Mouse (Mus musculus): ENCODE data around the gene Ltb. TPM values are rescaled to one million over a fixed set of nuclear protein-coding genes. Genes with fewer than 3 reads are reported as not detected.

The Ltb gene
- total and polyA plus RNA-seq, 3 experiments, result 1.3 to 5.2 (median 1.3) TPM

DNA sequence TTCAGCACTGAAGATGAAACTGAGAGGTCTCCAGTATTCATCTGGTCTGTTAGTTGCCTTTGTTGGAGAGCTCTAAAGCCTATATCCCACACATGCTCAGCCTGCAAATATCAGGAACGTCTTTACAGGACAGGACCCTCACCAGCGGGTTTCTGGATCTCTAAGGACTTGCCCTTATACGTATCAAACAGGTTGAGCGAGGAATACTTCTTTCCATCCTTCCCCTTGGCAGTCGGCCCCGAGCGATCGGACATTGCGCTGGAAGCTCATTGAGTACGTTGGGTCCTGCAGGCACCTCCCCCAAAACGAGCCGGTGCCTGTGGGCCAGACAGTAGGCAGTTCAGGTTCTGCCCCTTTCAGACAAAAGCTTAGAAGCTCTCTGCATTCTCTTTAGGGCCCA is 31.5 kb upstream of the Ltb start:
- Histone ChIP-seq H3K79me2 (replicated peaks; ENCODE audit: control insufficient read depth, insufficient read depth, low read length) (peaks cover 9% of the 10 kb centered on the region; the same call in 1 of the 2 replicates), H3K36me3 (ENCODE audit: control insufficient read depth, insufficient read depth, low read length) (peaks cover 18% of the 10 kb centered on the region), H3K9ac (ENCODE audit: low read depth, low read length) (peak overlapping the region; percentile 51), H3K27me3 (ENCODE audit: control insufficient read depth, insufficient read depth, low read length) (no peaks in the 10 kb centered on the region), H3K4me1 (ENCODE audit: control insufficient read depth, insufficient read depth, low read length) (peaks cover 14% of the 10 kb centered on the region), H3K27ac (0 out of 2 replicates have a peak overlapping the region, but pooled peaks have one; percentile 0), H3K4me3 (peak overlapping the region; percentile 91)
- intact Hi-C loops (cut with DNase I), result loop anchor here (2.0 to 5.0 kb wide), 2 partner anchors 26 to 35 kb away; partner anchors contain the start of gene D17H6S53E
- DNase-seq, result peak in 1 of 2 experiments; percentile 61
- WGBS, result 4% methylated on average over 12 of the region's 12 CpGs
- TF ChIP-seq EP300 (IDR thresholded peaks at IDR 0.05; ENCODE audit: insufficient read depth, low read depth, low read length), result no peak
- no peak for TF ChIP-seq CTCF (IDR thresholded peaks at IDR 0.05)
- TF ChIP-seq POLR2A (IDR thresholded peaks at IDR 0.05; ENCODE audit: insufficient read depth, low read depth, low read length), result no peak

DNA sequence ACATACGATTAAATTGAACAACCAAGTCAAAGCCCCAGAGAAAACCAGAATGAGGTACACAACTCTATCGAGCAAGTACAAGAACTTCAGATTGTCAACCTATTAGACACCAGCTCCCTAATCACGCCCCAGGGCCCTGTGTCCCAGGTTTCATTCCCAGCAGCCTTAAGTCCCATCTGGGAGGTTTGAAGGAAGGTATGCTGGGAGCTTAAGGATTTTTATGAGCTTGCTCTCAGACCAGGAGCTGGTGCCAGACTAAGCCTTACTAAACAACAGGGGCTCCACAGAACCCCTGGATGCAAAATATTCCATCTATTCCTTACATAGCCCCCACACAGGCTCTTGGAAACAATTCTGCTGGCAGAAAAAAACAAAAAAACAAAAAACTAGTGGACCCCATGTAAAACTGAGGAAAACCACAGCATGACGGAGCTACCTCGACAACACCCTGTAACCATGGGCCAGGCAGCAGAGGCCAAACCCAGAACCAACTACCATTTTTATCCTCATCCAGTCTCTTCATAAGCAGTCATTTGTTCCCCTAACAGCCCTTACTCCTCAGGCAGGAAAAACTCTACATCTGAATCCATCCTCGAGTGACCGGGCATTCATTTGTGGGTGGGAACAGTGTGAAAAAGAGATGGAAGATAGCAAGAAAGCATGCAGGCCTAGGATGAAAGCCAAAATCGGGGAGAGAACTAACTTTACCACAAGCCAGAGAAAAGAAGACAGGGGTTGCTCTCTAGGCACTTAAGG is 30.7 kb upstream of the Ltb start:
- Histone ChIP-seq H3K79me2 (replicated peaks; ENCODE audit: control insufficient read depth, insufficient read depth, low read length) (peaks cover 9% of the 10 kb centered on the region; the same call in 1 of the 2 replicates), H3K4me3 (peak overlapping the region; percentile 91), H3K27me3 (ENCODE audit: control insufficient read depth, insufficient read depth, low read length) (no peaks in the 10 kb centered on the region), H3K36me3 (ENCODE audit: control insufficient read depth, insufficient read depth, low read length) (peaks cover 18% of the 10 kb centered on the region), H3K9ac (ENCODE audit: low read depth, low read length) (peak overlapping the region; percentile 98), H3K27ac (peak overlapping the region; percentile 96), H3K4me1 (ENCODE audit: control insufficient read depth, insufficient read depth, low read length) (peaks cover 14% of the 10 kb centered on the region)
- intact Hi-C loops (cut with DNase I), result loop anchor here (2.0 to 5.0 kb wide), 2 partner anchors 27 to 36 kb away; partner anchors contain the start of gene D17H6S53E
- 3% methylated on average over 8 of the region's 8 CpGs for WGBS
- no peak for DNase-seq
- TF ChIP-seq EP300 (IDR thresholded peaks at IDR 0.05; ENCODE audit: insufficient read depth, low read depth, low read length), result no peak
- TF ChIP-seq CTCF (IDR thresholded peaks at IDR 0.05), result no peak
- no peak for TF ChIP-seq POLR2A (IDR thresholded peaks at IDR 0.05; ENCODE audit: insufficient read depth, low read depth, low read length)

DNA sequence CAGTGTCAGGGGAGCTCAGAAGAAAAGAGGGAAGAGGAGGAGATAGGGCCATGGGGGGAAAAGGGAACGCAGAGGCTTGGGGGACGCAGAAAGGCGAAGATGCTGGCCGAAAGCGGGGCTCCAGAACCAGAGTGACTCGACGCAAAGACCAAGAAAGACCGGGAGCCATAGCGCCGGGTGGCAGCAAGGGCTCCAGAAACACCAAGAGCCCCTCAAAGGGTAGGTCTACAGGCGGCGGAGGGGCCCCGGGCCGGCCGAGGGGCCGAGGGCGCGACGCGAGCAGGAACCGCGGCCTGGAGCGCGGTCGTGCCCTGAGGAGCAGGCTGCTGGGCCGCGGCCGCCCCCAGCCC is 30.0 kb upstream of the Ltb start:
- H3K79me2 ChIP-seq (replicated peaks; ENCODE audit: control insufficient read depth, insufficient read depth, low read length), result peaks cover 9% of the 10 kb centered on the region; the same call in 1 of the 2 replicates
- no peak for DNase-seq
- peak overlapping the region; percentile 91 for H3K4me3 ChIP-seq
- intact Hi-C loops (cut with DNase I), result loop anchor here (5.0 kb wide), 1 partner anchor 37 kb away; the partner anchor contains the start of gene D17H6S53E
- peaks cover 14% of the 10 kb centered on the region for H3K4me1 ChIP-seq (ENCODE audit: control insufficient read depth, insufficient read depth, low read length)
- 0% methylated on average over 25 of the region's 28 CpGs for WGBS
- H3K36me3 ChIP-seq (ENCODE audit: control insufficient read depth, insufficient read depth, low read length), result peaks cover 18% of the 10 kb centered on the region
- peak overlapping the region; percentile 96 for H3K27ac ChIP-seq
- no peaks in the 10 kb centered on the region for H3K27me3 ChIP-seq (ENCODE audit: control insufficient read depth, insufficient read depth, low read length)
- TF ChIP-seq CTCF (IDR thresholded peaks at IDR 0.05) (no peak), EP300 (IDR thresholded peaks at IDR 0.05; ENCODE audit: insufficient read depth, low read depth, low read length) (no peak), POLR2A (IDR thresholded peaks at IDR 0.05; ENCODE audit: insufficient read depth, low read depth, low read length) (no peak)
- H3K9ac ChIP-seq (ENCODE audit: low read depth, low read length), result peak overlapping the region; percentile 98

DNA sequence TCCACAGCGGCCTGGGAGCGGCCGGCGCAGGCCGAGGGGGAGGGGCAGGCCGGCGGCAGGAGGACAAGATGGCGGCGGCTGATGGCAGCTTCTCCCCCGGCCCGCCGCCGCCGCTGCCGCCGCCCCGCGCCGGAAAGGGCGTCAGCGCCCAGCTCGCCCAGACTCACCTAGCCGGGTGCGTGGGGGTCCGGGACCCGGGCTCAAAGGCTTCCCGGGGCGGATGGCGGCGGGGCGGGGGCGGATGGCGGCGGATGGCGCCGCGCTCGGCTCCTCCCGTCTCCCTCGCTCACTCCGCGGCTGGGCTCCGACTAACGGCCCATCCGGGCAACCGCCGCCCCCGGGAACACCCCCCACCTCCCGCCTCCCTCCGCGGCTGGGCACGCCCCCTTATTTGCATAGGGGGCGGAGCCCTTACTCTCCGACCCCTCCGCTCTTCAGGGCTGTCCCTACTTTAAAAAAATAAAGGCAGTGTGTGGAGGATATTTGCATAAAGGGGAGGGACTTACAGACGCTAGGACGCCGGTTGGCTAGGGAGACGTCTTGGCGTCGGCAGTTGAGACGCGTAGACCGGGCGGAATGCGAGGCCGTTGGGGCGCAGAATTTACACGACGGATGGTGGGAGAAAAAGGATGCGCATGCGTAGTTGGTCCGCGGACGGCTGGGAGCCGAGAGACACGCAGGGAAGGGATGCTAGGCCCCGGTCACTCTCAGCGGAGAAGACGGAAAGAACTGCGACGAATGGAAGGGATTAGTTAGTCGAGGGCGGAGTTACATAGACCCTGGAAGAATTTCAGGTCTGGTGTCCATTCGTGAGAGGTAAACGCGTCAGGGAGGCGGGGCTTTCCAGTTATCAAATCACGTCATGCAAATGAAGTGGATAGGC is 29.4 kb upstream of the Ltb start, which contains the start of gene Prrc2a:
TSS of gene Prrc2a (minus strand) at position 330 of the 883 bp plus-strand sequence.
- intact Hi-C loops (cut with DNase I), result loop anchor here (5.0 kb wide), 1 partner anchor 38 kb away; the partner anchor contains the start of gene D17H6S53E
- Histone ChIP-seq H3K4me3 (peak within 1 kb of the TSS; percentile 91), H3K79me2 (replicated peaks; ENCODE audit: control insufficient read depth, insufficient read depth, low read length) (peaks cover 9% of the 10 kb centered on the region; the same call in 1 of the 2 replicates), H3K27me3 (ENCODE audit: control insufficient read depth, insufficient read depth, low read length) (no peaks in the 10 kb centered on the region), H3K4me1 (ENCODE audit: control insufficient read depth, insufficient read depth, low read length) (peaks cover 14% of the 10 kb centered on the region), H3K9ac (ENCODE audit: low read depth, low read length) (peak within 1 kb of the TSS; percentile 98), H3K27ac (peak within 1 kb of the TSS; percentile 99), H3K36me3 (ENCODE audit: control insufficient read depth, insufficient read depth, low read length) (peaks cover 18% of the 10 kb centered on the region)
- TF ChIP-seq CTCF (IDR thresholded peaks at IDR 0.05) (0 out of 2 replicates have a peak, but pooled peaks have one; percentile 16), POLR2A (IDR thresholded peaks at IDR 0.05; ENCODE audit: insufficient read depth, low read depth, low read length) (peak; percentile 93), EP300 (IDR thresholded peaks at IDR 0.05; ENCODE audit: insufficient read depth, low read depth, low read length) (peak; percentile 47; the same call in 1 of the 2 replicates)
- DNase-seq, result peak; percentile 95 to 99
- WGBS, result under 1% methylated on average over 71 of the region's 89 CpGs

DNA sequence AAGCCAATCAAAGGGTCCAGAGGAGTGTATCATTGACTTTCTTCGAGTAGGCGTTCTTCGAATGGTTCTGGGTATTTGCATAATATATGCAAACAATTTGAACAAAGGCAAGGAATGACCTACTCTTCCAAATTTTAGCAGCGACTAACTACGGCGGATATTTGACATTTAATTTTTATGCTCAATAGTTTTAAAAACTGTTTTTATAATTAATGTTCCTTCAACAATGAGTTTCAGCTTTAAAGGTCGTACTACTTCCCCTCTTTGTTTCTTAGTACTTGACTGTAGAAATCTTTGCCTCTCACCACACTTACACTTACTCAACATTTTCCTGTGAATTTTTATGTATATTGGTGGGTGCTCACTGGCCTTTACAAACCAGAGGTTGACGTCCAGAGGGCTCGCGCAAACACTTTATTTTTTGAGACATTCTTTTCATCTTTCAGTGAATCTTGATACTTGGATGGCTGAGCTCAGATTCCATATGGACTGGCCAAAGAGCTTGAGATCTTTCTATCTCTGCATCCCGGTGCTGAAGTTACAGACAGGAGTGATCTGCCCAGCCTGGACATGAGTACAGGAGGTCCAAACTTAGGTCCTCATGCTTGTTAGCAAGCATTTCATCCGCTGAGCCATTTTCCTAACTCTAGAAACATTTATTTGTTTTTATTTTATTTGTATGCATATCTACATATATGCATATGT is 28.6 kb upstream of the Ltb start:
- no peak for DNase-seq
- H3K27ac ChIP-seq, result peak overlapping the region; percentile 99
- 19% methylated on average over 12 of the region's 12 CpGs for WGBS
- peaks cover 9% of the 10 kb centered on the region; the same call in 1 of the 2 replicates for H3K79me2 ChIP-seq (replicated peaks; ENCODE audit: control insufficient read depth, insufficient read depth, low read length)
- H3K27me3 ChIP-seq (ENCODE audit: control insufficient read depth, insufficient read depth, low read length), result no peaks in the 10 kb centered on the region
- peaks cover 14% of the 10 kb centered on the region for H3K4me1 ChIP-seq (ENCODE audit: control insufficient read depth, insufficient read depth, low read length)
- intact Hi-C loops (cut with DNase I), result loop anchor here (2.0 kb wide), 1 partner anchor 71 kb away; no protein-coding TSS in a partner anchor
- peaks cover 18% of the 10 kb centered on the region for H3K36me3 ChIP-seq (ENCODE audit: control insufficient read depth, insufficient read depth, low read length)
- TF ChIP-seq EP300 (IDR thresholded peaks at IDR 0.05; ENCODE audit: insufficient read depth, low read depth, low read length) (no peak), POLR2A (IDR thresholded peaks at IDR 0.05; ENCODE audit: insufficient read depth, low read depth, low read length) (no peak), CTCF (IDR thresholded peaks at IDR 0.05) (no peak)
- peak overlapping the region; percentile 63 for H3K4me3 ChIP-seq
- 0 out of 2 replicates have a peak overlapping the region, but pooled peaks have one; percentile 16 for H3K9ac ChIP-seq (ENCODE audit: low read depth, low read length)

Measured in heart, adult 2 months (tissue).